Mouse (Mus musculus) ES-Bruce4 (cell line): Measurements from ENCODE around the gene Rubcn. TPM values are rescaled to one million over a fixed set of nuclear protein-coding genes. Genes with fewer than 3 reads are reported as not detected.
A peak's percentile ranks its signal among the peaks of the same experiment; 100 is the strongest.

ENCODE experiments used
- H3K27ac ChIP-seq: 2 replicates; pipeline ENCODE4 v1.5.1; 2012; ENCODE audit warnings: low read length, inconsistent platforms; ENCODE audit not compliant: insufficient read depth
- H3K27me3 ChIP-seq: 2 replicates; pipeline ENCODE4 v1.6.1; 2012; ENCODE audit warnings: mild to moderate bottlenecking, low read length, inconsistent platforms; ENCODE audit not compliant: control insufficient read depth, poor library complexity, insufficient read depth, severe bottlenecking
- H3K36me3 ChIP-seq: 2 replicates; pipeline ENCODE4 v1.6.1; 2012; ENCODE audit warnings: inconsistent platforms, mild to moderate bottlenecking, low read length, moderate library complexity; ENCODE audit not compliant: control insufficient read depth, poor library complexity, insufficient read depth, severe bottlenecking
- H3K4me1 ChIP-seq: one replicate; pipeline ENCODE4 v1.8.1; 2011; ENCODE audit warnings: low read length; ENCODE audit not compliant: control insufficient read depth, insufficient read depth
- H3K4me3 ChIP-seq: 2 replicates; pipeline ENCODE4 v1.5.1; 2011; ENCODE audit warnings: low read depth, mild to moderate bottlenecking, low read length
- H3K9ac ChIP-seq: 2 replicates; pipeline ENCODE4 v1.6.1; 2012; ENCODE audit warnings: low read depth, mild to moderate bottlenecking, inconsistent platforms; ENCODE audit not compliant: poor library complexity, severe bottlenecking
- H3K9me3 ChIP-seq: replicated peaks from 2 replicates; pipeline ENCODE4 v1.6.1; 2012; ENCODE audit warnings: mild to moderate bottlenecking, low read length, inconsistent platforms; ENCODE audit not compliant: control insufficient read depth, poor library complexity, insufficient read depth, severe bottlenecking
- CTCF ChIP-seq: IDR thresholded peaks from one replicate; pipeline ENCODE4 v1.8.1; 2011; ENCODE audit warnings: low read depth, low read length
- EP300 ChIP-seq: IDR thresholded peaks from 2 replicates; pipeline ENCODE4 v1.6.1; 2011; ENCODE audit warnings: low read depth, low read length; ENCODE audit not compliant: insufficient read depth
- POLR2A ChIP-seq: IDR thresholded peaks from one replicate; pipeline ENCODE4 v1.8.1; 2011; ENCODE audit warnings: low read length; ENCODE audit not compliant: insufficient read depth
- polyA plus RNA-seq: library from polyadenylated mRNA; stranded (reverse); fragments of >200 nt; gene quantifications from 2 replicates; pipeline ENCODE4 v1.2.4, GENCODE M21; 2011; ENCODE audit warnings: low read depth; ENCODE audit not compliant: missing spikeins, insufficient read depth, insufficient read length

Gene Rubcn
- polyA plus RNA-seq, 1 experiment = 19.8 TPM

- no peak overlapping the region for H3K27ac ChIP-seq
These were observed 15.7 kb downstream of the Rubcn start for GRCm38 (mm10) chr16:32861813-32862385.

DNA sequence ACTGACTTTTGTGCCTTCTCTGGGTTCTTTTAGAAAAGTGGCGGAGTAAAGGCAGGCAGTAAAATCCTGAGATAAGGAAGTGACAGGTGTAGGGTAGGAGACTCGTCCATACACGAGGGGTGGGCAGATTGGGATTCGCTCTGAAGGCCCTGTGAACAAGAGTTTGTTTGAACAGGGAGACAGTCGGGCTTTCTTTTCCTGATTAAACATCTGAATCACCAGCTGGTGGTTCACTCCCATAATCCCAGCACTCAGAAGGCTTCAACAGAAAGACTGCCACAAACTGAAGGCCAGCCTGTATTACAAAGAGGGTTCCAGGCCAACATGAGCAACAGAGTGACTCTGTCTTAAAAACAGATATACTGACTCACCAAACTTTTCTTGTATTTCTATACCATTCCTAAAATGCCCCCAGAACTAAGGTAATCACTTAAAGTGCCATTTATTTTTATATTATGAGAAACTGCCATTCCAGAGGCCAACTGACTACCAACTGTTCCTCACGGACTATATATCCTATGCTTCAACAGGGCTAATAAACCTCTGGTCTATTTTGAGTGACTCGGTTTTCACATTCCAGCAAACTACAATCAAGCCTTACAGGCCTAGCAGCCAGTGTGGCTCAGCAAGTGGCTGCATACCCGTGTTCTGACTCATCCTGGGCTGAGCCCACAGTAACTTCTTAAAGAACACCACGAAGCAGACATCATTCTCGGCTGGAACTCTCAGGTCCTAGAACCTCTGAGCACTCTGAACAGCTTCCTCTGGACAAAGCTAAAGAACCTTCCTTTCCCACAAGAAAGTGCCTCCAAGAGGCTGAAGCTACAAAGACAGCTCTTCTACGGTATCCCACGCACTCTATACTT is 18.6 kb downstream of the Rubcn start:
- H3K4me3 ChIP-seq = no peak overlapping the region
- H3K36me3 ChIP-seq = no peaks in the 10 kb centered on the region
- peak overlapping the region; percentile 29 for H3K27ac ChIP-seq
- H3K9ac ChIP-seq = no peak overlapping the region
- no peaks in the 10 kb centered on the region for H3K27me3 ChIP-seq
- no peaks in the 10 kb centered on the region for H3K9me3 ChIP-seq
- no peak for TF ChIP-seq CTCF
- no peak for TF ChIP-seq POLR2A
- no peak for TF ChIP-seq EP300
- no peaks in the 10 kb centered on the region for H3K4me1 ChIP-seq

More at GRCm38 (mm10) chr16:32861813-32862385, 15.7 kb downstream of the Rubcn start:
- TF ChIP-seq POLR2A (no peak), CTCF (no peak), EP300 (no peak)
- H3K36me3 ChIP-seq = no peaks in the 10 kb centered on the region
- H3K4me1 ChIP-seq = no peaks in the 10 kb centered on the region
- H3K4me3 ChIP-seq = no peak overlapping the region
- no peaks in the 10 kb centered on the region for H3K27me3 ChIP-seq
- no peaks in the 10 kb centered on the region for H3K9me3 ChIP-seq
- no peak overlapping the region for H3K9ac ChIP-seq

DNA sequence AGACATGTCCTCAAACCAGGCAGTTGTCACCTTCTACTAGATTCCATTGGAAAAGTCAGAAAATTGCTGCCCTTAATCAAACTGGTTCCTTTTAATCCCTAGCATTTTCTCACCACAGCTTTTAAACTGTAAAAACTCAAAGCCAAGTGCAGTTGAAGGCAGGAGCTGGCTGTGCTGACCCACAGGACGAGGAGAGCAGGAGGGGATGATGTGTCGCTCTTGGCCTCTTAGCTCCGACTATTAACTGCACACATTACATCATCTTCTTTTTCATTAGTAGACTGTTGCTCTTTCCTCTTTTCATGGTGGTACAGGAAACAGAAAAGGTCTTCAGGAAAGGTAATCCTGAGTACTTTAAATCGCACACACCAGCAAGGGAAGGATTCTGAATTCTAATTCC is 19.2 kb downstream of the Rubcn start:
- Histone ChIP-seq H3K36me3 (no peaks in the 10 kb centered on the region), H3K9ac (no peak overlapping the region), H3K27ac (peak overlapping the region; percentile 29), H3K4me3 (no peak overlapping the region), H3K4me1 (no peaks in the 10 kb centered on the region), H3K27me3 (no peaks in the 10 kb centered on the region), H3K9me3 (no peaks in the 10 kb centered on the region)
- TF ChIP-seq CTCF = no peak

GRCm38 (mm10) chr16:32856751-32857150 is 20.8 kb downstream of the Rubcn start:
- H3K36me3 ChIP-seq = no peaks in the 10 kb centered on the region
- H3K4me1 ChIP-seq = no peaks in the 10 kb centered on the region
- H3K27me3 ChIP-seq = no peaks in the 10 kb centered on the region
- H3K9me3 ChIP-seq = no peaks in the 10 kb centered on the region
- no peak overlapping the region for H3K4me3 ChIP-seq
- no peak overlapping the region for H3K9ac ChIP-seq
- no peak for TF ChIP-seq CTCF
- no peak for TF ChIP-seq POLR2A
- TF ChIP-seq EP300 = no peak
- no peak overlapping the region for H3K27ac ChIP-seq

DNA sequence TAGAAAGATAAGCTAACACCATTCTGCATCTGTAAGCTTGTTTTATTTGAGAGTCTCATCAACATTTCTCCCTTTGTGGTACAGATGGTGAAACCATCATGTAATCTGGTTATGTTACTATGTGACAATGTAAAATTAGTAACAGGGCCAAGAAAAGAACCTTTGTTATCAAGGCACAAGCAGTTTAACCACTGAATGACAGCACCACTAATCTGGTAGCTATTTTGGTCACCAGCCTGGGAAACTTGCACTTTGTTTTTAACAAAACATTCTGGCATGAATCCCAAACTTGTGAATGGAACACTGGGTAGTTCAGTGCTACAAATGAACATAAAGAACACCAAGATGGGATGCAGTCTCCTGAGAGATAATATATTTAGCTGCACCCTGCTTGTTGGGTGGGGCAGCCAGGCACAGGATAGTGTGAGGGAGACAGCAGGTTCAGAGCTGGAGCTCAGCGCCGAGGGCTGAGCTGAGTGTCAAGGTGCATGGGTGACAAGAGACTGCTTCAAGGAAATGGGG is 23.5 kb downstream of the Rubcn start:
- no peak overlapping the region for H3K27ac ChIP-seq
- TF ChIP-seq CTCF (no peak), POLR2A (no peak)

GRCm38 (mm10) chr16:32853492-32854049 is 24.0 kb downstream of the Rubcn start:
- Histone ChIP-seq H3K9me3 (no peaks in the 10 kb centered on the region), H3K36me3 (peaks cover 2% of the 10 kb centered on the region; the same call in 1 of the 2 replicates), H3K4me3 (no peak overlapping the region), H3K9ac (no peak overlapping the region), H3K4me1 (no peaks in the 10 kb centered on the region), H3K27me3 (no peaks in the 10 kb centered on the region), H3K27ac (no peak overlapping the region)
- TF ChIP-seq EP300 (no peak), POLR2A (no peak), CTCF (no peak)

More for the DNA sequence above, 23.5 kb downstream of the Rubcn start:
- Histone ChIP-seq H3K4me3 (no peak overlapping the region), H3K36me3 (peaks cover under 1% of the 10 kb centered on the region; the same call in 1 of the 2 replicates), H3K4me1 (no peaks in the 10 kb centered on the region), H3K9me3 (no peaks in the 10 kb centered on the region), H3K27me3 (no peaks in the 10 kb centered on the region), H3K9ac (no peak overlapping the region)
